Mouse (Mus musculus): ENCODE data around the gene Zfp821. TPM values are rescaled to one million over a fixed set of nuclear protein-coding genes. Genes with fewer than 3 reads are reported as not detected.

Zfp821 gene
- polyA plus RNA-seq (2015; fragmentation: Nextera tagmentation; extraction: Ambion mirVana) = 16.4 and 18.2 TPM in 2 replicates

DNA sequence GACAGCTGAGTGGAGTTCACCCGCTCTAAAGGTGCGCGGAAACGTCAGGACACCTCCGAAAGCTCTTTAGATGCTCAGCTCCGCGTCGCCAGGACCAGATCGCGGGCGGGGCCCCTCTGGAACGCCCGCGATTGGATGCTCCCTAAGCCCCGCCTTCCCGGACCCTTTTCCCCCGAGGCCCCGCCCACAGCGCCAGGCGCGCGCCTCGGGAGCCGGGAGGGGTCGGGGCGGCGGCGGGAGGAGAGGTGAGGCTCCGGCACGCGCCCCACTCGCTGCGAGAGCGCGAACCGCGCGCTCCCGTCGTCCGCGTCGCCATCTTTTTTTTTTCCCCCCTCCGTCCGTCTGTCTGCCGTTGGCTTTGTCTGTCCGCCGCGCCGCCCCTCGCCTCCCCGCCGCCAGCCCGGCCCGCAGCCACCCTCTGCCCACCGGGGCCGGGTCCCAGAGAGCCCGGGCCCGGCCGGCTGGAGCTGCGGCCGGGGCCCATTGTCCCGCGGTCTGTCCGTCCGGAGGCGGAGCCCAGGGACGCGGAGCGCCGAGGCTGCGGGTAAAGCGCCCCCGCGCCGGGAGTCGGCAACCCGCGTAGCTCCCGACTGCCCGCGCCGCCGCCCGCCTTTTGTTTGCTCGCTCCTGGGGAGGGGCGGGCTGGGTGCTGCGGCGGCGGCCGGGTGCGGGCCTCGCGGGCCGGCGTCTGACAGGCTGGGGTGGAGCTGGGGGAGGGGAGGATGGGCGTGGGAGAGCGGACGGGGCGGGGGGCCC is at the start of gene Zfp821:
Zfp821 (plus strand) TSS at position 227 of the 756 bp plus-strand sequence.
- peak; percentile 94 for ATAC-seq (replicated peaks; ENCODE audit: insufficient number of reproducible peaks, insufficient read depth, low FRiP score, low read depth)
- Histone ChIP-seq H3K4me2 (peak within 1 kb of the TSS; percentile 89), H3K36me3 (peaks cover 26% of the 10 kb centered on the region), H3K9me3 (replicated peaks) (no peaks in the 10 kb centered on the region), H3K4me1 (replicated peaks) (peaks cover 28% of the 10 kb centered on the region), H3K27ac (peak within 1 kb of the TSS; percentile 96), H3K27me3 (no peaks in the 10 kb centered on the region), H3K4me3 (peak within 1 kb of the TSS; percentile 95), H3K9ac (peak within 1 kb of the TSS; percentile 98)
- WGBS = under 1% methylated on average over 96 of the region's 100 CpGs

DNA sequence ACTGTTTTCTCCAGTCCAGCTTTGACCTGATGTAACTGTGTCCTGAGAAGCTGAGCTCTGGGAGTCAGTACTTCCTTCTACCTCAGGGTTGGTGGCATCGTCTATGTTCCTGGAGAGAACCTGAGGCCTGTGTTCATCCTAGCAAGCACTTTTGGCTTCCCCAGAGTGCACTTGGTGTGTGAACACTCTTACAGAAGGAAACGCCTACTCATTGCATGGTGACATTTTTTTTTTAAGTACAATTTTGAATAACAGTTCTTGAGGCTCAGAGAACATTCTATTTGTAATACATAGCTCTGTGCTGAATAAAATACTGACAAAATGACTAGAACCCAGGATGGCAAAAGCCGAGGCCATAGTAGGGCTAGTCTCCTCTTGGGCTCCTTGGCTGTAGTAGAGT is 48.5 kb upstream of the Zfp821 start:
- Histone ChIP-seq H3K4me1 (replicated peaks) (no peaks in the 10 kb centered on the region), H3K4me3 (no peak overlapping the region), H3K4me2 (no peak overlapping the region), H3K36me3 (no peaks in the 10 kb centered on the region), H3K9ac (no peak overlapping the region), H3K9me3 (replicated peaks) (no peaks in the 10 kb centered on the region), H3K27me3 (no peaks in the 10 kb centered on the region), H3K27ac (no peak overlapping the region)
- 76% methylated on average over 3 of the region's 3 CpGs for WGBS
- no peak for ATAC-seq (replicated peaks; ENCODE audit: insufficient number of reproducible peaks, insufficient read depth, low FRiP score, low read depth)

DNA sequence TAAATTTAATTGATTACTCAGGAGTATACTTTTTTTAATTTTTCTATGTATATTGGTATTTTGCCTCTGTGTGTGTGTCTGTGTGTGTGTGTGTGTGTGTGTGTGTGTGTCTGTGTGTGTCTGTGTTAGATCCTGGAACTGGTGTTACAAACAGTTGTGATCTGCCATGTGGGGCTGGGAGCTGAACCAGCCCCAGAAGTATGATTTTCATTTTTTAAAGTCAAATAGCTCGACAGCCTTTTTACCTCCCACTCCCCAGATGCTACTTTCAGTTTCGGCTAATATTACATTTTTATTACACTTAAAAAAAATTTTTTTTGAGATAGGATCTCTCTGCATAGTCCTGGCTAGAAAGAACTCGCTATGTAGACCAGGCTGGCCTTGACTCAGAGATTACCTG is 43.0 kb upstream of the Zfp821 start:
- no peak for ATAC-seq (replicated peaks; ENCODE audit: insufficient number of reproducible peaks, insufficient read depth, low FRiP score, low read depth)
- Histone ChIP-seq H3K27me3 (no peaks in the 10 kb centered on the region), H3K36me3 (no peaks in the 10 kb centered on the region), H3K27ac (no peak overlapping the region), H3K4me1 (replicated peaks) (no peaks in the 10 kb centered on the region), H3K9ac (no peak overlapping the region), H3K4me2 (no peak overlapping the region), H3K4me3 (no peak overlapping the region), H3K9me3 (replicated peaks) (no peaks in the 10 kb centered on the region)
- 73% methylated on average over 3 of the region's 3 CpGs for WGBS

DNA sequence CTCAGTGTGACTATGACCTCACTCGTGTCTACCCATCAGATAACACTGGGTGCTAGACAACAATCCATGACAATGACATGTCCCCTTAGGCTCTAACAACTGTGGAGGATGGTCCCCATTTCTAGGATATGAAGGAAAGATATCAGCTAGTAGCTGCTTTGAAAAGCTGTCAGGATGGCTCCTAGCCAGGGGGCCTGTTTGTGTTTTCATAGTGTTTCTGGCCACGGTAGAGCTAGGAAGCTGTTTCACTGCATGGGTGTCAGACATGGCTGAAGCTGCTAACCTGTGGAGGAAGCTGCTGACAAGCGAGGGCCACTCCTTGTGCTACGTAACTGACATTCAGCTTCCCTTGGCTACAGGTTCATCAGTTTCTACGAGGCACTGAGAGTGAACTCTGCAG is 38.7 kb upstream of the Zfp821 start:
- Histone ChIP-seq H3K9me3 (replicated peaks) (no peaks in the 10 kb centered on the region), H3K4me2 (no peak overlapping the region), H3K4me3 (no peak overlapping the region), H3K9ac (no peak overlapping the region), H3K27ac (no peak overlapping the region), H3K36me3 (peaks cover 30% of the 10 kb centered on the region), H3K27me3 (no peaks in the 10 kb centered on the region), H3K4me1 (replicated peaks) (no peaks in the 10 kb centered on the region)
- WGBS = 63% methylated on average over 5 of the region's 5 CpGs
- ATAC-seq (replicated peaks; ENCODE audit: insufficient number of reproducible peaks, insufficient read depth, low FRiP score, low read depth) = no peak

DNA sequence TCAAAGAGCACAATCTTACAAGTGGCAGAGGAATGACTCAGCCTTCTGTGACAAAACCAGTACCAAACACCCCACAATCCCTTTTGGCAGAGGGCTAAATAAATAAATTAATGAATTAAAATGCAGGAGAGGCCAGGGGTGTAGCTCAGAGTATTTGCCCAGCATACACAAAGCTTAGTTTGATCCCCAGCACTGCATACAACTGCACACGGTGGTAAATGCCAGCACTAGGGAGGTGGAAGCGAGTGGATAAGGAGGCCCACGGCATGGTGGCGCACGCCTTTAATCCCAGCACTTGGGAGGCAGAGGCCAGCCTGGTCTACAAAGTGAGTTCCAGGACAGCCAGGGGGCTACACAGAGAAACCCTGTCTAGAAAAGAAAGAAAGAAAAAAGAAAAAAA is 32.7 kb upstream of the Zfp821 start:
- no peak for ATAC-seq (replicated peaks; ENCODE audit: insufficient number of reproducible peaks, insufficient read depth, low FRiP score, low read depth)
- 90% methylated on average over 5 of the region's 5 CpGs for WGBS
- Histone ChIP-seq H3K4me2 (no peak overlapping the region), H3K27ac (no peak overlapping the region), H3K27me3 (no peaks in the 10 kb centered on the region), H3K36me3 (peaks cover 90% of the 10 kb centered on the region), H3K9me3 (replicated peaks) (no peaks in the 10 kb centered on the region), H3K9ac (no peak overlapping the region), H3K4me3 (no peak overlapping the region), H3K4me1 (replicated peaks) (no peaks in the 10 kb centered on the region)

DNA sequence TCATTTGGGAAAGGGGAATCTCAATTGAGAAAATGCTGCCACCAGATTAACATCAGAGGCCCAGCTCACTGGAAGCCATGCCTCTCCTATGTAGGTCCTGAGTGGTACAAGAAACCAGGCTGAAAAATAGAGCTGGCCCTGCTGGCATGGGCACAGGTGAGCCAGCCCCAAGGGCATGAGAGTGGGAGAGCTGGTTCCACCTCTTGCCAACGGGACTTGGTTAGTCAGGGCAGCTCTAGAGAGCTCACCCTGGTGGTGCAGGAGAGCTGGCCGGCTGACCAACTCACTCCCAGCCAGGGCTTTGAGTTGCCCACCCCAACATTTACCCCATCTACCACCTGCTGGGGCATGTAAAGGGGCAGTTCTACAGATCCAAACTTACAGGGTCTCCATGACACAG is 31.8 kb upstream of the Zfp821 start:
- Histone ChIP-seq H3K36me3 (peaks cover 95% of the 10 kb centered on the region), H3K27ac (no peak overlapping the region), H3K4me1 (replicated peaks) (no peaks in the 10 kb centered on the region), H3K9ac (no peak overlapping the region), H3K9me3 (replicated peaks) (no peaks in the 10 kb centered on the region), H3K4me2 (no peak overlapping the region), H3K4me3 (no peak overlapping the region), H3K27me3 (no peaks in the 10 kb centered on the region)
- WGBS = 97% methylated on average over 2 of the region's 2 CpGs
- no peak for ATAC-seq (replicated peaks; ENCODE audit: insufficient number of reproducible peaks, insufficient read depth, low FRiP score, low read depth)

DNA sequence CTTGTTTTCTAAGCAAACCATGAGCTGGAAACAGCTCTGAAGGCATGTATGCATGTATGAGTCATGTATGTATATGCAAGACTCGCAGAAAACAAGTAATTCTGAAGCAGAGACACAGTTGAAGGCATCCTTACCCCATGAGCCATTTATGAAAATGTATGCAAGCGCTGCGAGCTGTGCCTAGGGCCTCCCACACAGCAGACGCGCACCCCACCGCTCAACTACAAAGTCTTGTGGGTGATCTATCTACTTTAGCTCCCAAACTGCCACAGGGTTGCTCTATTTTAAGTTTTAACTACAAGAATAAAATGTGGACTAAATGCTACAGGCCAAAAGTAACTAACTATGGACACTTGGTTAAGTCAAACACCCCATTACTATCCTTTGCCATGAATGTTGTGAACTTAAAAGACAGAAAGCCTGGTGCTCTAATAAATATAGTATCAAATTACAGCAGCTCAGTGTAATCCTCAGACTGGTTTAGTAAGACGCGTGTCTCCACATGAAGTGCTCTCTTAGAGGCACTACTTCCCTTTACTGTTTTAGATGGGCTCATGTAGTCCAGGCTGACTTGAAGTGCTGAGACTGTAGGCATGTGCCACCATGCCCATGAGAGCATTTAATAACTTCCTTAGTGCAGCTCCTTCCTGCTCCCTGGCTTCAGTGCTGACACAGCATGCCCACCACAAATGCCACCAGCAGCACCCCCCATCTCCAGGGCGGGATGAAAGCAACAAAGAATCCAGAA is 29.3 kb upstream of the Zfp821 start:
- no peak for ATAC-seq (replicated peaks; ENCODE audit: insufficient number of reproducible peaks, insufficient read depth, low FRiP score, low read depth)
- H3K4me3 ChIP-seq = no peak overlapping the region
- H3K36me3 ChIP-seq = peaks cover 95% of the 10 kb centered on the region
- H3K27me3 ChIP-seq = no peaks in the 10 kb centered on the region
- H3K27ac ChIP-seq = no peak overlapping the region
- H3K9ac ChIP-seq = no peak overlapping the region
- no peaks in the 10 kb centered on the region for H3K4me1 ChIP-seq (replicated peaks)
- H3K4me2 ChIP-seq = no peak overlapping the region
- no peaks in the 10 kb centered on the region for H3K9me3 ChIP-seq (replicated peaks)
- WGBS = 95% methylated on average over 9 of the region's 9 CpGs

DNA sequence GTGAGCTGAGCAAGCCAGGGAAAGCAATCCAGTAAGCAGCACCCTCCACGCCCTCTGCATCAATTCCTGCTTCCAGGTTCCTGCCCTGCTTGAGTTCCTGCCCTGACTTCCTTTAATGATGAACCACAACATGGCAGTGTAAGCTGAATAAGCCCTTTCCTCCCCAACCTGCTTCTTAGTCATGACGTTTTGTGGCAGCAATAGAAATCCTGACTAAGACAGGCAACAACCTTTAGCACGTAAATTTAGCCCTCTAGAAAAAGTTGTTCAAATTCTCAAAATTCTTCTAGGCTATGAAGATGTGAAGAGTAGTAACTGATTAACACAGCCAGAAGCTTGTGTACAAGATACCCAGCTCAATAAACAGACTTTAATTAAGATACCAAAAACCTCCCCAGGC is 23.8 kb upstream of the Zfp821 start:
- H3K4me2 ChIP-seq = no peak overlapping the region
- H3K27me3 ChIP-seq = no peaks in the 10 kb centered on the region
- no peak overlapping the region for H3K27ac ChIP-seq
- no peaks in the 10 kb centered on the region for H3K9me3 ChIP-seq (replicated peaks)
- H3K9ac ChIP-seq = no peak overlapping the region
- WGBS = 83% methylated on average over 3 of the region's 3 CpGs
- H3K36me3 ChIP-seq = peaks cover 65% of the 10 kb centered on the region
- peaks cover 4% of the 10 kb centered on the region; the same call in 1 of the 2 replicates for H3K4me1 ChIP-seq (replicated peaks)
- no peak for ATAC-seq (replicated peaks; ENCODE audit: insufficient number of reproducible peaks, insufficient read depth, low FRiP score, low read depth)
- no peak overlapping the region for H3K4me3 ChIP-seq

DNA sequence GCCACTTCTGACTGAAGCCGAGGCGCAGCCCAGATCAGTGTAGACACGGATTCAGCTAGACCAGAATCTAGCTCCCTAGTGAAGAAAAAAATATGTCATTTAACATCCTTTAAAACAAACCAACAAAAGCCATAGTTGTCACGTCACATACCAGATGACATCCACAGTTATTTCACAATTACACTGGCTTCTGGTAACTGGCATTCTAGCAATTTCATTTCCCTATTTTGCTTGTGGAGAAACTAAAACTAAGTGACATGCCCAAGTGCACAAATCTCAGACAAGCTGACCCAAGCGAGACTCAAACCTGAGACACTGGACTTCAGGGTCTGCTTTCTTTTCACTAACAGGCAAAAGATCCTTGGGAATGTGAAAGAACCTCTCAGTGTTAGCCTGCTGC is 23.2 kb upstream of the Zfp821 start:
- no peak for ATAC-seq (replicated peaks; ENCODE audit: insufficient number of reproducible peaks, insufficient read depth, low FRiP score, low read depth)
- H3K9ac ChIP-seq = no peak overlapping the region
- no peak overlapping the region for H3K4me2 ChIP-seq
- 92% methylated on average over 5 of the region's 5 CpGs for WGBS
- no peaks in the 10 kb centered on the region for H3K9me3 ChIP-seq (replicated peaks)
- H3K4me1 ChIP-seq (replicated peaks) = peaks cover 4% of the 10 kb centered on the region; the same call in 1 of the 2 replicates
- no peak overlapping the region for H3K27ac ChIP-seq
- H3K27me3 ChIP-seq = no peaks in the 10 kb centered on the region
- H3K36me3 ChIP-seq = peaks cover 59% of the 10 kb centered on the region
- no peak overlapping the region for H3K4me3 ChIP-seq

DNA sequence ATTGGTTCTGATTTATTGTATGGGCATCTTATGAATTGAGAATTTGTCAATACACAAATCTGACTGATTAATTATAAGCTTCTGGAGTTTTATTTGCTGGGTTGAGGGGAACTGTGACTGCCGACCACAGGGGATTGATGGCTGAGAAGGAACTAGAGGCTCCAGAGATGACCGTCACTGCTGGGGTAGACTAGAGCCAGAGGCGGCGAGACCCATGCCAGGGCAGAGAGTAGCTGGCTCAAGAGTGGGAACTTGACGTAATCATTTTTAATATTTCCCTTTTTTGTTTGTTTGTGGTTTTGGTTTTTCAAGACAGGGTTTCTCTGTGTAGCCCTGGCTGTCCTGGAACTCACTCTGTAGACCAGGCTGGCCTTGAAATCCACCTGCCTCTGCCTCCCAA is 18.1 kb upstream of the Zfp821 start:
- ATAC-seq (replicated peaks; ENCODE audit: insufficient number of reproducible peaks, insufficient read depth, low FRiP score, low read depth) = no peak
- Histone ChIP-seq H3K4me1 (replicated peaks) (peaks cover 18% of the 10 kb centered on the region), H3K27ac (no peak overlapping the region), H3K9ac (no peak overlapping the region), H3K9me3 (replicated peaks) (no peaks in the 10 kb centered on the region), H3K27me3 (no peaks in the 10 kb centered on the region), H3K36me3 (peaks cover 12% of the 10 kb centered on the region), H3K4me2 (no peak overlapping the region), H3K4me3 (no peak overlapping the region)
- WGBS = 94% methylated on average over 5 of the region's 5 CpGs

DNA sequence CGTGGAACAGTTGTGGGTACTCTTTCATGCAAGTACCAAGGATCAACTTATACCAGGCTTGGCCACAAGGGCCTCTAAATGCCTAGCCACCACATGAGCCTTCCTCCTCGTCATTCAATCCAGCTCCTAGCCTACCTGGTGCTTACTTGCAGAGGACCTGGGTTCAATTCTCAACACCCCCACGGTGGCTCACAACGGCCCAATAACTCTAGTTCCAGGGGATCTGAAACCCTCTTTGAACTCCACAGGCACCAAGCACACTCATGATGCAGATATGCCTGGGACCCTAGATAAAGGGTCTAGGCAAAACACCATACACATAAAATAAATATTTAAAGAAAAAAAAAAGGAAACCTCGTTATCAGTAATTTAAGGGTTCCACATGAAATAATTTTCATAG is 13.6 kb upstream of the Zfp821 start:
- H3K4me1 ChIP-seq (replicated peaks) = peaks cover 17% of the 10 kb centered on the region
- H3K27me3 ChIP-seq = no peaks in the 10 kb centered on the region
- no peak for ATAC-seq (replicated peaks; ENCODE audit: insufficient number of reproducible peaks, insufficient read depth, low FRiP score, low read depth)
- H3K9me3 ChIP-seq (replicated peaks) = no peaks in the 10 kb centered on the region
- no peaks in the 10 kb centered on the region for H3K36me3 ChIP-seq
- peak overlapping the region; percentile 85 for H3K4me2 ChIP-seq
- H3K9ac ChIP-seq = peak overlapping the region; percentile 89
- WGBS = 45% methylated on average over 5 of the region's 5 CpGs
- H3K4me3 ChIP-seq = peak overlapping the region; percentile 88
- no peak overlapping the region for H3K27ac ChIP-seq

Measured in heart, embryonic 15.5 days (tissue).